Mouse (Mus musculus) brain, adult 10 weeks (tissue): Measurements from ENCODE around the gene Tns2. TPM values are rescaled to one million over a fixed set of nuclear protein-coding genes. Genes with fewer than 3 reads are reported as not detected.

Source experiments
- polyA plus RNA-seq: library from polyadenylated mRNA; stranded (reverse); fragments of 350-450 nt; fragmentation: Illumina TruSeq; extraction: RNeasy Lipid Tissue Mini Kit (QIAGEN cat#74804); gene quantifications from one replicate; pipeline ENCODE4 v1.2.3, GENCODE M21; 2015; ENCODE audit warnings: low read depth, low replicate concordance

The Tns2 gene
- 20.3 TPM for polyA plus RNA-seq

DNA sequence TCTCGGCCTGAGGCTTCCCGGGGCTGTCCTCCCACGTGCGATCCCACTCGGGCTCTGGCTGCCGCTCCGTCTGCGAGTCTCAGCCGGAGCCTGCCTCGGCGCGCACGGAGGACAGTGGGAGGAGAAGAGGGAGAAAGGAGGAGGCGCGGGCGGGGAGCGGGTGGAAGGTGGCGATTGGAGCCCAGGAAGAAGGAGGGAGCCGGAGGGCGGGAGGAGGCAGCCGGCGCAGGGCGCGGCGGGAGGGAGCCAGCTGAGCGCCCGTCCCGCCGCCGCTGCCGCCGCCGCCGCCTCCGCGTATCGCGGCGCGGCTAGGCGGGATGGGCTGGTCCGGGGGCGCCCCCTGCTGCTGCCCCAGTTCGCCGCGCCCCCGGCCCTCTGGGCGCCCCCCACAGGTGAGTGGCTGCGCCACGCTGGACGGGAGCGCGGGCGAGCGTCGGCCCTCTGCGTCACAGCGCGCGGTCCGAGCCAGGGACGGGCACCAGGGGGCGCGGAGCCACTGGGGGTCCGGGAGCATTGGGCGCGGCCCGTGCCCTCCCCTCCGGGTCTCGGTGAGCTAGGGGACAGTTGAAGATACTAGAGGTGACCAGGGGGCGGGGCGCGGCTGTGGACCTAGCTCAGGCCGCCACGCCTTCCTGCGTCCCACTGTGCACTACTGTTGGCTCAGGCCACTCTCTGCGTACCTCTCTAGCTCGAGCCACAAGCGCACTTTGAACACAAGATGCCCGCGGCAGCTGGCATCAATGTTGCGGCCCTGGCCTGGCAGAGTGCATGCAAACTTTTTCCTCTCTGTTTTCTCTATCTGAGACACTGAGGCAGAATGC lies at the start of gene Tns2:
Tns2 (plus strand) TSS at position 253 of the 821 bp plus-strand sequence.

DNA sequence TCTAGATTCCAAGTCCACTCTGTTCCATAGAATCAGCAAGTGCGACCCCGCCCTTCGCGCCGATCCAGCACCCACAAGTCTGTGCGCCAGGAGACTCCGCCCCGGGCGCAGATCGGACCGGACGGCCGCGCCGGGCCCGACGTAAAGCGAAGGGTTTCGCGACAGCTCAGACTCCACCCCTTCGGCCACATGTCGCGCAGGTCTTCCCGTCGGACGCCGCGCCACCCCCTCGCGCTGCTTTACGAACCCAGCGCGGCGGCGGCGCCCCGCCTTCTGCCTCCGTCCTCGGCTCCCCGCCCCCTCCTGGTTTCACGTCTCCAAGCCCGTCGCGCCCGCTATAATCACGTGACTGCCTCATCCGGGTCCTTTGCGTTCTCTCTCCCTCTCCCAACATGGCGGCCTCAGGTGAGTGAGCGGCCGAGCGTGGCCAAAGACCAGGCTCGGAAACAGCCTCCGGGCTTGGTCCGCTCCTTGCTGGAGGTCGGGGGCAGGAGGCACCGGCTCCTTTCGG lies 26.6 kb upstream of the Tns2 start, which contains the start of gene Eif4b:
Eif4b (plus strand) TSS at position 215 of the 511 bp plus-strand sequence.

DNA sequence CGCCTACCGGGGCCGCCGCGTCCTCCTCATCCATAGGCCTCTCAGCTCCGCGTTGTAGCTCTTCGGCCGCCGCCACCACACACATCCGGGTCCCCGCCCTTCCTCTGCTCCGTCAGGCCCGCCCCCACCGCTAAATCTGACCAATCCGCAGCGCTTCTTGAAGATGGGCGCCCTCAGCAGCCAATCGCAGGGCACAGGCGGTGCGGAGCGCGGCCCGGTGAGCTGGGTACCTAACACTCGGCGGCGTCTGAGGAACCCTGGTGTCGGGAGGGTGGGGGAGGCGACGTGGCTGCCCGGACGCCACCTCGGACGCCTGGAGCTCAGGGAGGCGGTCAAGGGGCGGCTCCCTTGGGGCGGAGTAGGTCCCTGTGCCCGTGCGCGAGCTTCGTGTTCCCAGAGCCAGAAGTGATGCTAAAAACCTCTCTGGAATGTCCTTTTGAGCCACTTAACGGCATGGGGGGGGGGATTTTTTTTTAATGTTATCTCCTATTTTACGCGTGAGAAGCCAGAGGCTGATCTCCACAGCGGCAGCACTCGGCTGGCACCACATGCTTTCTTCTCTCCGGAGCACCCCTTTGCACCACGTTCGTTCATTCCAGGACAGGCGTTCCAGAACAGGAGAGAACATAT lies 36.0 kb downstream of the Tns2 start, which contains the start of gene Spryd3:
Spryd3 (minus strand) TSS at position 106 of the 630 bp plus-strand sequence.

DNA sequence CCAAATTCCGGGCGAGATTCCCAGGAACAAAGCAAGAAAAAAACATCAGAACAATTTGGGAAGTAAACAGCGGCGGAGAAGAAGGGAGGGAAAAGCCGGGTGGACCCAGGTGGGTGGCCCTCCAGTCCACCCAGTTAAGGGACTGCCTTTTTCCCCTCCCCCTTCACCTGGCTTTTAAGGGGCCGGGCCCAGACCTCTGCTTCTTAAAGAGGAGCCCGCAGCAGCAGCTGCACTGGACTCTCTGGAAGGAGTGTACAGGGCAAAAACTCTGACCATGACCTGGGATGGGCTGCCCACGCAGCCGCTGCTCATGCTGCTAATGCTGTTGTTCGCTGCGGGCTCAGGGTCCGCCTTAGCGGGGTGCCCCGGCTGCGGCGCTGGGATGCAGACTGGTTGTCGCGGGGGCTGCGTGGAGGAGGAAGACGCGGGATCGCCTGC lies 44.1 kb downstream of the Tns2 start, which contains the start of gene Igfbp6:
Igfbp6 (plus strand) TSS at position 89 of the 438 bp plus-strand sequence.

GRCm38 (mm10) chr15:102150301-102151135 lies 50.3 kb downstream of the Tns2 start, which contains the start of gene Soat2:
Soat2 (plus strand) TSS chr15:102150526.

Other genes with a start within 250 kb of the Tns2 start
- gene Krt1, start 249.6 kb upstream of the Tns2 start, polyA plus RNA-seq = 5.6 TPM
- gene Krt77, start 230.7 kb upstream of the Tns2 start, polyA plus RNA-seq = 6.7 TPM
- not detected for gene Krt76, start 207.5 kb upstream of the Tns2 start, polyA plus RNA-seq
- gene Krt4, start 175.7 kb upstream of the Tns2 start, polyA plus RNA-seq = not detected
- not detected for gene Krt79, start 160.1 kb upstream of the Tns2 start, polyA plus RNA-seq
- gene Krt78, start 146.1 kb upstream of the Tns2 start, polyA plus RNA-seq = not detected
- 0.91 TPM for gene Krt8, start 95.9 kb upstream of the Tns2 start, polyA plus RNA-seq
- 1.9 TPM for gene Krt18, start 72.2 kb upstream of the Tns2 start, polyA plus RNA-seq
- gene Eif4b, start 26.6 kb upstream of the Tns2 start, polyA plus RNA-seq = 110 TPM
- gene Spryd3, start 35.8 kb downstream of the Tns2 start, polyA plus RNA-seq = 141 TPM
- 61.4 TPM for gene Igfbp6, start 43.9 kb downstream of the Tns2 start, polyA plus RNA-seq
- 0.19 TPM for gene Soat2, start 50.1 kb downstream of the Tns2 start, polyA plus RNA-seq
- gene Zfp740, start 102.8 kb downstream of the Tns2 start, polyA plus RNA-seq = 47.4 TPM
- gene Csad, start 104.3 kb downstream of the Tns2 start, polyA plus RNA-seq = 22.9 TPM
- gene Itgb7, start 131.5 kb downstream of the Tns2 start, polyA plus RNA-seq = 1.1 TPM
- 7.9 TPM for gene Rarg, start 157.1 kb downstream of the Tns2 start, polyA plus RNA-seq
- not detected for gene Gm9918, start 170.2 kb downstream of the Tns2 start, polyA plus RNA-seq
- gene Mfsd5, start 179.0 kb downstream of the Tns2 start, polyA plus RNA-seq = 38.4 TPM
- gene Espl1, start 195.9 kb downstream of the Tns2 start, polyA plus RNA-seq = 0.37 TPM
- 664 TPM for gene Pfdn5, start 225.7 kb downstream of the Tns2 start, polyA plus RNA-seq
- gene Myg1, start 231.3 kb downstream of the Tns2 start, polyA plus RNA-seq = 74.3 TPM